Mouse (Mus musculus) lung, adult 2 months (tissue): ENCODE results near the gene Zdhhc20.

Source experiments
- CTCF ChIP-seq: fragments of 200-500 bp; IDR thresholded peaks from 2 replicates; pipeline ENCODE4 v1.5.1; 2011; ENCODE audit warnings: mild to moderate bottlenecking, low read length, control low read depth; ENCODE audit not compliant: insufficient read depth
- POLR2A ChIP-seq: fragments of 200-500 bp; IDR thresholded peaks from 2 replicates; pipeline ENCODE4 v1.6.1; 2011; ENCODE audit warnings: low read depth, mild to moderate bottlenecking, control low read depth, low read length, borderline replicate concordance; ENCODE audit errors: extremely low read depth

DNA sequence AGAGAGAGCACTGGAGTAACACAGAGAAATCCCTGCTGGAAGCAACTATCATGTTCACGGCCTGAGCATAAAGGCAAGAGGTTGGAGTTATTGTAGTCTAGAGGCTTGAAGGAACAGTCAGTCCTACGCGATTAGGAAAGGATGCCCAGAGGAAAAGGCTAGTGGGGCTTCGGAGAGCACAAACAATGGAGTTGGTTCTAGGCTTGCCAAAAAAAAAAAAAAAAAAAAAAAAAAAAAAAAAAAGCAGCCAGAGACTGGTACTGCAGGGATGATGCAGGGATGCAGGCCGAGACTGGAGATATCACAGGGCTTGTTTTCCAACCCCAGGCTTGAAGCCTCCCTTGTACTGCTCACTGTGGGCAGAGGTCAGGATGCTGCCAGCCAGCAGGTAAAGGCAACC, 19.2 kb upstream of the Zdhhc20 start:
- TF ChIP-seq CTCF (no peak), POLR2A (no peak)
